34 mouse cellular contexts compared by ENCODE assay signal in the genomic region with DNA sequence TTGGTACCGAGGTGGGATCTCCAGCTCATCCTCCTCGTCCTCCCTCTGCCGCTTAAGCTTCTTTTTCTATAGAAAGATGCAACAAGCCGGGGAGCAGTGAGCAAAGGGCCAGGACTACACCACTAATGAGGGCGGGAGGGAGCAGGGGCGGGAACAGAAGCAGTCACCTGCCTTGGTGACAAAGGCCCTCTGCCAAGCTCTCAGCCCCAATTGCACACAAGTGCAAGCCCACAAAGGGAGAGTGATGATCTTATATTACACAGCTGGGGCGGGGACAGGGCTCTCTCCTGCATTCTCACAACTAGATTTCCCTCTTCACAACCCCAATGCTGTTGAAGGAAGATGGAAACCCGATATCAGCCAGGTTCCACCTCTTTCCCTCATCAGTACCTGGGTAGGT.
"Had no signal": no experiment of that assay in that cellular context is flagged by ENCODE, and none has a peak within 500 bp of the region (broad histone marks: within the 10 kb centered on the region; RNA-seq: fewer than 3 reads in every experiment).

No protein-coding gene starts in this region.

- DNase-seq: heart, postnatal 10 days; heart, postnatal 14 days; heart, postnatal 36 days; heart, postnatal 4 days; kidney, adult 11 months; kidney, adult 18-20 months; kidney, adult 2 months; kidney, adult 8-10 months; kidney, adult 9 months; kidney, postnatal 10 days; kidney, postnatal 14 days; kidney, postnatal 25 days; kidney, postnatal 36 days; kidney, postnatal 4 days; layer of hippocampus, adult 9-11 months; layer of hippocampus, postnatal 36 days had no signal

- ATAC-seq: hindbrain, embryonic 16.5 days; inflammation-experienced regulatory T-cells, adult 6 months; intestine, embryonic 15.5 days; intestine, embryonic 16.5 days; intestine, postnatal 0 days had no signal

- H3K9me3 ChIP-seq: heart, embryonic 12.5 days; heart, embryonic 13.5 days; heart, embryonic 15.5 days; hindbrain, embryonic 10.5 days; hindbrain, embryonic 12.5 days; hindbrain, embryonic 13.5 days; hindbrain, embryonic 15.5 days; intestine, embryonic 15.5 days; kidney, embryonic 15.5 days had no signal

- H3K4me2 ChIP-seq: heart, embryonic 11.5 days; heart, embryonic 12.5 days; heart, embryonic 13.5 days; heart, embryonic 15.5 days; hindbrain, embryonic 12.5 days; hindbrain, embryonic 13.5 days; hindbrain, embryonic 14.5 days; hindbrain, embryonic 15.5 days; intestine, embryonic 15.5 days; kidney, embryonic 15.5 days had no signal

- H3K4me1 ChIP-seq: heart, embryonic 12.5 days; heart, embryonic 13.5 days; heart, embryonic 15.5 days; hindbrain, embryonic 10.5 days; hindbrain, embryonic 12.5 days; hindbrain, embryonic 13.5 days; hindbrain, embryonic 15.5 days; intestine, embryonic 15.5 days; kidney, embryonic 15.5 days had no signal

- H3K27me3 ChIP-seq: heart, embryonic 12.5 days; heart, embryonic 13.5 days; heart, embryonic 15.5 days; hindbrain, embryonic 12.5 days; hindbrain, embryonic 13.5 days; hindbrain, embryonic 15.5 days; intestine, embryonic 15.5 days; kidney, embryonic 15.5 days had no signal

- H3K27ac ChIP-seq: heart, embryonic 13.5 days; heart, embryonic 15.5 days; hindbrain, embryonic 10.5 days; hindbrain, embryonic 12.5 days; hindbrain, embryonic 13.5 days; hindbrain, embryonic 14.5 days; hindbrain, embryonic 15.5 days; intestine, embryonic 15.5 days; kidney, embryonic 15.5 days; kidney, postnatal 0 days; layer of hippocampus, adult 2 months; left cerebral cortex, adult 2 months had no signal

- H3K4me3 ChIP-seq: heart, embryonic 12.5 days; heart, embryonic 13.5 days; heart, embryonic 15.5 days; hindbrain, embryonic 10.5 days; hindbrain, embryonic 12.5 days; hindbrain, embryonic 13.5 days; hindbrain, embryonic 15.5 days; intestine, embryonic 15.5 days; kidney, embryonic 15.5 days; layer of hippocampus, adult 2 months; left cerebral cortex, adult 2 months had no signal

- H3K9ac ChIP-seq: heart, embryonic 12.5 days; heart, embryonic 13.5 days; heart, embryonic 15.5 days; hindbrain, embryonic 12.5 days; hindbrain, embryonic 13.5 days; hindbrain, embryonic 14.5 days; hindbrain, embryonic 15.5 days; intestine, embryonic 15.5 days; kidney, embryonic 15.5 days had no signal
